Mouse (Mus musculus): ENCODE data around the gene Ankrd35. TPM values are rescaled to one million over a fixed set of nuclear protein-coding genes. Genes with fewer than 3 reads are reported as not detected.
"Not testable (repeated sequence)": the region's sequence is repeated elsewhere in the genome, so short reads cannot be mapped to it uniquely, and the experiment has no call there.

The Ankrd35 gene
- total RNA-seq, 2 experiments from 2014 or later: 5.3 to 6.2 TPM

DNA sequence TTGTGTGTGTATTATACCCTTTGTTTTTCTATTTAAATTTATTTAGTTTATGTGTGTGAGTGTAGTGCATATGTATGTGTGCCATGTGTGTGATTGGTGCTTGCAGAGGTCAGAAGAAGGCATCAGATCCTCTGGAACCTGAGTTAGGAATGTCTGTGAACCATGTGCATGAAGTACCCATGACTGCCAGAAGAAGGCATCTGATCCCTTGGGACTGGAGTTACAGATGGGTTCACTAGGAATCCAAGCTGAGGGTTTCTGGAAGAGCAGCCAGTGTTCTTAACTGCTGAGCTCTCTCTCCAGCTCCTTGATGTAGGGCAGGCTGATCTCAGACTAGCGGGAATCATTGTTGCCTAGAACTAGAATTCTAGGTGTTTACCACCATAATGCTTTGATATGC lies 68.1 kb downstream of the Ankrd35 start:
- DNase-seq (ENCODE audit: extremely low spot score in 1 of 2, low spot score in 1 of 2): no peak

DNA sequence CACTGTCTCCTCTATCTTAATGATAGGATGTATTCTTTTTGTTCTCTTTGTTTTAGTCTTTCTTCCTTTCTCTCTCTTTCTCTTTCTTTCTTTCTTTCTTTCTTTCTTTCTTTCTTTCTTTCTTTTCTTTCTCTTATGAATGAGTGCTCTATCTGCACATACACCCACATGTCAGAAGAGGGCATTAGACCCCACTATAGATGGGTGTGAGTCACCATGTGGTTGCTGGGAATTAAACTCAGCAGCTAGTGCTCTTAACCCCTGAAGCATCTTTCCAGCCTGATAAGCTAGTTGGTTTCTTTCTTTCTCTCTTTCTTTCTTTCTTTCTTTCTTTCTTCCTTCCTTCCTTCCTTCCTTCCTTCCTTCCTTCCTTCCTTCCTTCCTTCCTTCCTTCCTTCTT lies 70.3 kb downstream of the Ankrd35 start:
- not testable (repeated sequence) for DNase-seq (ENCODE audit: extremely low spot score in 1 of 2, low spot score in 1 of 2)

Other genes with a start within 250 kb of the Ankrd35 start
- not detected for gene BC107364, start 217.8 kb upstream of the Ankrd35 start, total RNA-seq (2021)
- gene Hfe2, start 145.0 kb upstream of the Ankrd35 start, total RNA-seq (2021): under 1 TPM in 1 of 2 experiments, not detected in 1; 0.12 TPM
- gene Txnip, start 112.2 kb upstream of the Ankrd35 start, total RNA-seq (2021): 10 to 100 TPM; 20.7 to 25.0 TPM
- gene Gm16253, start 93.1 kb upstream of the Ankrd35 start, total RNA-seq (2021): not detected
- 10 to 100 TPM; 23.8 to 29.7 TPM for gene Polr3gl, start 76.0 kb upstream of the Ankrd35 start, total RNA-seq (2021)
- 10 to 100 TPM; 50.9 to 62.3 TPM for gene Ankrd34a, start 73.5 kb upstream of the Ankrd35 start, total RNA-seq (2021)
- 10 to 100 TPM; 29.2 to 29.4 TPM for gene Lix1l, start 69.0 kb upstream of the Ankrd35 start, total RNA-seq (2021)
- 10 to 100 TPM; 48.4 to 51.7 TPM for gene Rbm8a, start 40.2 kb upstream of the Ankrd35 start, total RNA-seq (2021)
- gene Pex11b, start 34.8 kb upstream of the Ankrd35 start, total RNA-seq (2021): 10 to 100 TPM; 55.3 to 57.3 TPM
- gene Gm42957, start 34.7 kb upstream of the Ankrd35 start, total RNA-seq (2021): under 1 TPM; 0.31 to 0.37 TPM
- gene Itga10, start 24.5 kb upstream of the Ankrd35 start, total RNA-seq (2021): 1 to 10 TPM; 1.1 to 1.7 TPM
- gene Pias3, start 26.3 kb downstream of the Ankrd35 start, total RNA-seq (2021): 10 to 100 TPM; 24.6 to 27.0 TPM
- 10 to 100 TPM; 13.2 to 16.7 TPM for gene Nudt17, start 38.4 kb downstream of the Ankrd35 start, total RNA-seq (2021)
- gene Polr3c, start 57.5 kb downstream of the Ankrd35 start, total RNA-seq (2021): 10 to 100 TPM; 24.7 to 24.9 TPM
- 10 to 100 TPM; 56.0 to 62.3 TPM for gene Rnf115, start 57.5 kb downstream of the Ankrd35 start, total RNA-seq (2021)
- gene Pdzk1, start 159.2 kb downstream of the Ankrd35 start, total RNA-seq (2021): under 1 TPM; 0.22 to 0.35 TPM
- gene Cd160, start 159.2 kb downstream of the Ankrd35 start, total RNA-seq (2021): not detected
- 1 to 10 TPM in 1 of 2 experiments, under 1 TPM in 1; 0.70 to 1.2 TPM for gene Gja5, start 234.6 kb downstream of the Ankrd35 start, total RNA-seq (2021)
- gene Gpr89, start 235.2 kb downstream of the Ankrd35 start, total RNA-seq (2021): 10 to 100 TPM; 39.3 to 46.1 TPM

All from layer of hippocampus, postnatal 25 days (tissue).